Mouse (Mus musculus): ENCODE measurements around the gene Olfr803. TPM values are rescaled to one million over a fixed set of nuclear protein-coding genes. Genes with fewer than 3 reads are reported as not detected.

Olfr803 gene
- polyA plus RNA-seq, 1 experiment from 2014 or later, result not detected

Small RNA genes within 50 kb of the gene (microRNA-seq; reads per million reads assigned to microRNA genes)
- gene Gm24485, result not detected

Other genes starting within 250 kb of the Olfr803 start
- gene Olfr787, start 232.4 kb downstream of the Olfr803 start, polyA plus RNA-seq (2014; fragmentation: Nextera tagmentation; extraction: Ambion mirVana), result not detected in 2 replicates
- gene Olfr788, start 223.3 kb downstream of the Olfr803 start, polyA plus RNA-seq (2014; fragmentation: Nextera tagmentation; extraction: Ambion mirVana), result not detected in 2 replicates
- gene Olfr789, start 209.5 kb downstream of the Olfr803 start, polyA plus RNA-seq (2014; fragmentation: Nextera tagmentation; extraction: Ambion mirVana), result not detected in 2 replicates
- gene Olfr790, start 195.8 kb downstream of the Olfr803 start, polyA plus RNA-seq (2014; fragmentation: Nextera tagmentation; extraction: Ambion mirVana), result not detected in 2 replicates
- gene Olfr791, start 172.5 kb downstream of the Olfr803 start, polyA plus RNA-seq (2014; fragmentation: Nextera tagmentation; extraction: Ambion mirVana), result not detected in 2 replicates
- gene Olfr792, start 155.1 kb downstream of the Olfr803 start, polyA plus RNA-seq (2014; fragmentation: Nextera tagmentation; extraction: Ambion mirVana), result not detected in 2 replicates
- gene Olfr794, start 126.6 kb downstream of the Olfr803 start, polyA plus RNA-seq (2014; fragmentation: Nextera tagmentation; extraction: Ambion mirVana), result not detected in 2 replicates
- not detected in 2 replicates for gene Olfr796, start 81.7 kb downstream of the Olfr803 start, polyA plus RNA-seq (2014; fragmentation: Nextera tagmentation; extraction: Ambion mirVana)
- gene Olfr798, start 66.4 kb downstream of the Olfr803 start, polyA plus RNA-seq (2014; fragmentation: Nextera tagmentation; extraction: Ambion mirVana), result not detected in 2 replicates
- not detected in 2 replicates for gene Olfr799, start 56.8 kb downstream of the Olfr803 start, polyA plus RNA-seq (2014; fragmentation: Nextera tagmentation; extraction: Ambion mirVana)
- not detected in 2 replicates for gene Olfr800, start 36.6 kb downstream of the Olfr803 start, polyA plus RNA-seq (2014; fragmentation: Nextera tagmentation; extraction: Ambion mirVana)
- gene Olfr801, start 20.4 kb downstream of the Olfr803 start, polyA plus RNA-seq (2014; fragmentation: Nextera tagmentation; extraction: Ambion mirVana), result not detected in 2 replicates
- not detected in 2 replicates for gene Olfr802, start 6.1 kb downstream of the Olfr803 start, polyA plus RNA-seq (2014; fragmentation: Nextera tagmentation; extraction: Ambion mirVana)
- not detected in 2 replicates for gene Olfr804, start 8.9 kb upstream of the Olfr803 start, polyA plus RNA-seq (2014; fragmentation: Nextera tagmentation; extraction: Ambion mirVana)
- gene Olfr805, start 35.1 kb upstream of the Olfr803 start, polyA plus RNA-seq (2014; fragmentation: Nextera tagmentation; extraction: Ambion mirVana), result not detected in 2 replicates
- gene Olfr806, start 47.6 kb upstream of the Olfr803 start, polyA plus RNA-seq (2014; fragmentation: Nextera tagmentation; extraction: Ambion mirVana), result not detected in 2 replicates
- not detected in 2 replicates for gene Olfr807, start 63.5 kb upstream of the Olfr803 start, polyA plus RNA-seq (2014; fragmentation: Nextera tagmentation; extraction: Ambion mirVana)
- not detected in 2 replicates for gene Olfr808, start 71.2 kb upstream of the Olfr803 start, polyA plus RNA-seq (2014; fragmentation: Nextera tagmentation; extraction: Ambion mirVana)
- not detected in 2 replicates for gene Olfr809, start 80.4 kb upstream of the Olfr803 start, polyA plus RNA-seq (2014; fragmentation: Nextera tagmentation; extraction: Ambion mirVana)
- not detected in 2 replicates for gene Olfr810, start 100.6 kb upstream of the Olfr803 start, polyA plus RNA-seq (2014; fragmentation: Nextera tagmentation; extraction: Ambion mirVana)
- gene Olfr811, start 110.1 kb upstream of the Olfr803 start, polyA plus RNA-seq (2014; fragmentation: Nextera tagmentation; extraction: Ambion mirVana), result not detected in 2 replicates
- gene Olfr812, start 151.8 kb upstream of the Olfr803 start, polyA plus RNA-seq (2014; fragmentation: Nextera tagmentation; extraction: Ambion mirVana), result not detected in 2 replicates
- not detected in 2 replicates for gene Olfr813, start 161.1 kb upstream of the Olfr803 start, polyA plus RNA-seq (2014; fragmentation: Nextera tagmentation; extraction: Ambion mirVana)
- gene Olfr814, start 185.6 kb upstream of the Olfr803 start, polyA plus RNA-seq (2014; fragmentation: Nextera tagmentation; extraction: Ambion mirVana), result not detected in 2 replicates
- gene Olfr815, start 211.6 kb upstream of the Olfr803 start, polyA plus RNA-seq (2014; fragmentation: Nextera tagmentation; extraction: Ambion mirVana), result not detected in 2 replicates
- gene Olfr816, start 221.3 kb upstream of the Olfr803 start, polyA plus RNA-seq (2014; fragmentation: Nextera tagmentation; extraction: Ambion mirVana), result not detected in 2 replicates

Measured in midbrain, embryonic 11.5 days (tissue).